Mouse (Mus musculus) heart, postnatal 0 days (tissue): Measurements from ENCODE around the gene Rgs13.

Experiments used
- CTCF ChIP-seq: IDR thresholded peaks from 2 replicates; pipeline ENCODE4 v1.5.1; 2016; ENCODE audit warnings: antibody characterized with exemption, control low read depth, low read depth
- EP300 ChIP-seq: IDR thresholded peaks from 2 replicates; pipeline ENCODE4 v1.6.1; 2016; ENCODE audit warnings: antibody characterized with exemption, low read depth

- no peak for TF ChIP-seq CTCF
- no peak for TF ChIP-seq EP300
Measured at GRCm38 (mm10) chr1:144098587-144099258, 78.4 kb downstream of the Rgs13 start.
